Mouse (Mus musculus): ENCODE results near the gene Cdk13. TPM values are rescaled to one million over a fixed set of nuclear protein-coding genes. Genes with fewer than 3 reads are reported as not detected.

The Cdk13 gene
- polyA plus RNA-seq, 1 experiment from 2014 or later: 27.9 TPM

GRCm38 (mm10) chr13:17776303-17776702 lies 28.6 kb downstream of the Cdk13 start:
- Histone ChIP-seq H3K36me3 (ENCODE audit: control insufficient read depth, insufficient read depth, low read length) (peaks cover 10% of the 10 kb centered on the region; the same call in 1 of the 2 replicates), H3K4me2 (replicated peaks; ENCODE audit: low read depth, low read length) (no peak overlapping the region), H3K9me3 (ENCODE audit: control insufficient read depth, low read length) (no peaks in the 10 kb centered on the region; the same call in 1 of the 2 replicates), H3K27me3 (ENCODE audit: control insufficient read depth, insufficient read depth, low read length) (no peaks in the 10 kb centered on the region), H3K9ac (ENCODE audit: low read depth, low read length) (no peak overlapping the region), H3K4me3 (ENCODE audit: low read length) (no peak overlapping the region), H3K4me1 (ENCODE audit: control insufficient read depth, insufficient read depth, low read length) (no peaks in the 10 kb centered on the region), H3K27ac (ENCODE audit: low read depth, low read length) (no peak overlapping the region)
- no peak for ATAC-seq (ENCODE audit: low FRiP score, low TSS enrichment)
- WGBS: 79% methylated on average over 1 of the region's 1 CpGs

GRCm38 (mm10) chr13:17775364-17775763 lies 29.5 kb downstream of the Cdk13 start:
- Histone ChIP-seq H3K27me3 (ENCODE audit: control insufficient read depth, insufficient read depth, low read length) (no peaks in the 10 kb centered on the region), H3K36me3 (ENCODE audit: control insufficient read depth, insufficient read depth, low read length) (peaks cover 10% of the 10 kb centered on the region; the same call in 1 of the 2 replicates), H3K9me3 (ENCODE audit: control insufficient read depth, low read length) (no peaks in the 10 kb centered on the region; the same call in 1 of the 2 replicates), H3K4me2 (replicated peaks; ENCODE audit: low read depth, low read length) (no peak overlapping the region), H3K9ac (ENCODE audit: low read depth, low read length) (no peak overlapping the region), H3K4me3 (ENCODE audit: low read length) (no peak overlapping the region), H3K27ac (ENCODE audit: low read depth, low read length) (no peak overlapping the region), H3K4me1 (ENCODE audit: control insufficient read depth, insufficient read depth, low read length) (no peaks in the 10 kb centered on the region)
- ATAC-seq (ENCODE audit: low FRiP score, low TSS enrichment): no peak

- Histone ChIP-seq H3K9ac (ENCODE audit: low read depth, low read length) (no peak overlapping the region), H3K4me3 (ENCODE audit: low read length) (no peak overlapping the region), H3K27me3 (ENCODE audit: control insufficient read depth, insufficient read depth, low read length) (no peaks in the 10 kb centered on the region), H3K4me1 (ENCODE audit: control insufficient read depth, insufficient read depth, low read length) (no peaks in the 10 kb centered on the region), H3K36me3 (ENCODE audit: control insufficient read depth, insufficient read depth, low read length) (peaks cover 10% of the 10 kb centered on the region; the same call in 1 of the 2 replicates), H3K9me3 (ENCODE audit: control insufficient read depth, low read length) (no peaks in the 10 kb centered on the region), H3K27ac (ENCODE audit: low read depth, low read length) (no peak overlapping the region), H3K4me2 (replicated peaks; ENCODE audit: low read depth, low read length) (no peak overlapping the region)
- ATAC-seq (ENCODE audit: low FRiP score, low TSS enrichment): no peak
Measured at GRCm38 (mm10) chr13:17773112-17773511, 31.8 kb downstream of the Cdk13 start.

GRCm38 (mm10) chr13:17772574-17772973 lies 32.3 kb downstream of the Cdk13 start:
- Histone ChIP-seq H3K4me3 (ENCODE audit: low read length) (no peak overlapping the region), H3K9me3 (ENCODE audit: control insufficient read depth, low read length) (no peaks in the 10 kb centered on the region), H3K4me2 (replicated peaks; ENCODE audit: low read depth, low read length) (no peak overlapping the region), H3K4me1 (ENCODE audit: control insufficient read depth, insufficient read depth, low read length) (no peaks in the 10 kb centered on the region), H3K27me3 (ENCODE audit: control insufficient read depth, insufficient read depth, low read length) (no peaks in the 10 kb centered on the region), H3K36me3 (ENCODE audit: control insufficient read depth, insufficient read depth, low read length) (peaks cover 10% of the 10 kb centered on the region; the same call in 1 of the 2 replicates), H3K9ac (ENCODE audit: low read depth, low read length) (no peak overlapping the region), H3K27ac (ENCODE audit: low read depth, low read length) (no peak overlapping the region)
- 89% methylated on average over 6 of the region's 6 CpGs for WGBS
- no peak for ATAC-seq (ENCODE audit: low FRiP score, low TSS enrichment)

GRCm38 (mm10) chr13:17762405-17762804 lies 42.5 kb downstream of the Cdk13 start:
- Histone ChIP-seq H3K27ac (ENCODE audit: low read depth, low read length) (no peak overlapping the region), H3K27me3 (ENCODE audit: control insufficient read depth, insufficient read depth, low read length) (no peaks in the 10 kb centered on the region), H3K4me2 (replicated peaks; ENCODE audit: low read depth, low read length) (no peak overlapping the region), H3K4me1 (ENCODE audit: control insufficient read depth, insufficient read depth, low read length) (no peaks in the 10 kb centered on the region), H3K4me3 (ENCODE audit: low read length) (no peak overlapping the region), H3K9me3 (ENCODE audit: control insufficient read depth, low read length) (no peaks in the 10 kb centered on the region), H3K9ac (ENCODE audit: low read depth, low read length) (no peak overlapping the region), H3K36me3 (ENCODE audit: control insufficient read depth, insufficient read depth, low read length) (peaks cover 18% of the 10 kb centered on the region)
- 88% methylated on average over 1 of the region's 1 CpGs for whole genome bisulfite sequencing
- no peak for ATAC-seq (ENCODE audit: low FRiP score, low TSS enrichment)

GRCm38 (mm10) chr13:17754997-17755396 lies 49.9 kb downstream of the Cdk13 start:
- no peak overlapping the region for H3K4me3 ChIP-seq (ENCODE audit: low read length)
- H3K36me3 ChIP-seq (ENCODE audit: control insufficient read depth, insufficient read depth, low read length): peaks cover 9% of the 10 kb centered on the region; the same call in 1 of the 2 replicates
- ATAC-seq (ENCODE audit: low FRiP score, low TSS enrichment): no peak
- no peaks in the 10 kb centered on the region for H3K27me3 ChIP-seq (ENCODE audit: control insufficient read depth, insufficient read depth, low read length)
- no peaks in the 10 kb centered on the region for H3K4me1 ChIP-seq (ENCODE audit: control insufficient read depth, insufficient read depth, low read length)
- no peaks in the 10 kb centered on the region for H3K9me3 ChIP-seq (ENCODE audit: control insufficient read depth, low read length)
- no peak overlapping the region for H3K4me2 ChIP-seq (replicated peaks; ENCODE audit: low read depth, low read length)
- 78% methylated on average over 4 of the region's 4 CpGs for WGBS
- no peak overlapping the region for H3K9ac ChIP-seq (ENCODE audit: low read depth, low read length)
- H3K27ac ChIP-seq (ENCODE audit: low read depth, low read length): no peak overlapping the region

- no peak overlapping the region for H3K4me3 ChIP-seq (ENCODE audit: low read length)
- peaks cover 14% of the 10 kb centered on the region for H3K36me3 ChIP-seq (ENCODE audit: control insufficient read depth, insufficient read depth, low read length)
- no peak overlapping the region for H3K4me2 ChIP-seq (replicated peaks; ENCODE audit: low read depth, low read length)
- ATAC-seq (ENCODE audit: low FRiP score, low TSS enrichment): no peak
- no peaks in the 10 kb centered on the region for H3K27me3 ChIP-seq (ENCODE audit: control insufficient read depth, insufficient read depth, low read length)
- H3K9ac ChIP-seq (ENCODE audit: low read depth, low read length): no peak overlapping the region
- WGBS: 88% methylated on average over 3 of the region's 3 CpGs
- no peaks in the 10 kb centered on the region for H3K9me3 ChIP-seq (ENCODE audit: control insufficient read depth, low read length)
- no peak overlapping the region for H3K27ac ChIP-seq (ENCODE audit: low read depth, low read length)
- no peaks in the 10 kb centered on the region for H3K4me1 ChIP-seq (ENCODE audit: control insufficient read depth, insufficient read depth, low read length)
Measured at GRCm38 (mm10) chr13:17728798-17729197, 76.1 kb downstream of the Cdk13 start.

- H3K9me3 ChIP-seq (ENCODE audit: control insufficient read depth, low read length): no peaks in the 10 kb centered on the region
- ATAC-seq (ENCODE audit: low FRiP score, low TSS enrichment): no peak
- WGBS: 89% methylated on average over 4 of the region's 4 CpGs
- no peaks in the 10 kb centered on the region for H3K27me3 ChIP-seq (ENCODE audit: control insufficient read depth, insufficient read depth, low read length)
- peaks cover 16% of the 10 kb centered on the region for H3K36me3 ChIP-seq (ENCODE audit: control insufficient read depth, insufficient read depth, low read length)
- no peak overlapping the region for H3K27ac ChIP-seq (ENCODE audit: low read depth, low read length)
- no peak overlapping the region for H3K9ac ChIP-seq (ENCODE audit: low read depth, low read length)
- no peaks in the 10 kb centered on the region for H3K4me1 ChIP-seq (ENCODE audit: control insufficient read depth, insufficient read depth, low read length)
- H3K4me2 ChIP-seq (replicated peaks; ENCODE audit: low read depth, low read length): no peak overlapping the region
- H3K4me3 ChIP-seq (ENCODE audit: low read length): no peak overlapping the region
Measured at GRCm38 (mm10) chr13:17727922-17728321, 77.0 kb downstream of the Cdk13 start.

- no peaks in the 10 kb centered on the region for H3K9me3 ChIP-seq (ENCODE audit: control insufficient read depth, low read length)
- no peak for ATAC-seq (ENCODE audit: low FRiP score, low TSS enrichment)
- no peak overlapping the region for H3K4me3 ChIP-seq (ENCODE audit: low read length)
- H3K9ac ChIP-seq (ENCODE audit: low read depth, low read length): no peak overlapping the region
- no peak overlapping the region for H3K27ac ChIP-seq (ENCODE audit: low read depth, low read length)
- WGBS: 95% methylated on average over 1 of the region's 1 CpGs
- no peaks in the 10 kb centered on the region for H3K27me3 ChIP-seq (ENCODE audit: control insufficient read depth, insufficient read depth, low read length)
- H3K36me3 ChIP-seq (ENCODE audit: control insufficient read depth, insufficient read depth, low read length): peaks cover 40% of the 10 kb centered on the region
- no peaks in the 10 kb centered on the region for H3K4me1 ChIP-seq (ENCODE audit: control insufficient read depth, insufficient read depth, low read length)
- no peak overlapping the region for H3K4me2 ChIP-seq (replicated peaks; ENCODE audit: low read depth, low read length)
Measured at GRCm38 (mm10) chr13:17717357-17717756, 87.5 kb downstream of the Cdk13 start.

Data from kidney, embryonic 14.5 days (tissue).